Mouse (Mus musculus) limb, embryonic 14.5 days (tissue): Measurements from ENCODE around the gene Sgip1. TPM values are rescaled to one million over a fixed set of nuclear protein-coding genes. Genes with fewer than 3 reads are reported as not detected.

ENCODE experiments used
- ATAC-seq: fragments of 200-750 bp; cut with Nextera tagmentation; 2 replicates; pipeline ENCODE4 v1.8.0; 2017; ENCODE audit warnings: low read depth, moderate number of reproducible peaks, moderate TSS enrichment; ENCODE audit not compliant: low FRiP score
- DNase-seq: peaks from one replicate; pipeline ENCODE4 v3.0.0-alpha.2; 2015; ENCODE audit warnings: low spot score
- H3K27ac ChIP-seq: fragments of 300-500 bp; sonication (generic); replicated peaks from 2 replicates; pipeline ENCODE4 v1.5.1; 2014; ENCODE audit warnings: low read depth, mild to moderate bottlenecking, low read length, moderate library complexity, mixed read lengths
- H3K27me3 ChIP-seq: fragments of 300-500 bp; sonication (generic); 2 replicates; pipeline ENCODE4 v1.6.1; 2014; ENCODE audit warnings: low read length, mixed read lengths; ENCODE audit not compliant: control insufficient read depth, insufficient read depth
- H3K36me3 ChIP-seq: fragments of 300-500 bp; sonication (generic); 2 replicates; pipeline ENCODE4 v1.6.1; 2014; ENCODE audit warnings: mild to moderate bottlenecking, low read length, moderate library complexity, mixed read lengths; ENCODE audit not compliant: control insufficient read depth, insufficient read depth
- H3K4me1 ChIP-seq: fragments of 300-500 bp; sonication (generic); 2 replicates; pipeline ENCODE4 v1.6.1; 2014; ENCODE audit warnings: antibody characterized with exemption, low read length, mixed read lengths; ENCODE audit not compliant: control insufficient read depth, insufficient read depth
- H3K4me2 ChIP-seq: fragments of 300-500 bp; sonication (generic); replicated peaks from 2 replicates; pipeline ENCODE4 v1.6.1; 2014; ENCODE audit warnings: low read depth, mild to moderate bottlenecking, low read length, moderate library complexity; ENCODE audit not compliant: severe bottlenecking
- H3K4me3 ChIP-seq: fragments of 300-500 bp; sonication (generic); replicated peaks from 2 replicates; pipeline ENCODE4 v1.5.1; 2014; ENCODE audit warnings: low read length
- H3K9ac ChIP-seq: fragments of 300-500 bp; sonication (generic); 2 replicates; pipeline ENCODE4 v1.6.1; 2014; ENCODE audit warnings: mild to moderate bottlenecking, low read depth, low read length, moderate library complexity; ENCODE audit not compliant: severe bottlenecking
- H3K9me3 ChIP-seq: fragments of 300-500 bp; sonication (generic); 2 replicates; pipeline ENCODE4 v1.6.1; 2016; ENCODE audit warnings: low read length; ENCODE audit not compliant: control insufficient read depth
- POLR2A ChIP-seq: fragments of 200-500 bp; IDR thresholded peaks from 2 replicates; pipeline ENCODE4 v1.8.0; 2012; ENCODE audit warnings: inconsistent platforms, mild to moderate bottlenecking, moderate library complexity, borderline replicate concordance; ENCODE audit not compliant: insufficient read depth, insufficient read length; ENCODE audit errors: extremely low read depth
- WGBS: fragments of 180-500 bp; shearing (Covaris S2); extraction: QIAGEN DNeasy Blood & Tissue Kit; methylation state at CpG from one replicate; pipeline ENCODE4 v1.1.7; 2014; 5-methylcytosine and 5-hydroxymethylcytosine counted together
- polyA plus RNA-seq, 2 experiments: library from polyadenylated mRNA; depleted of rRNA in 1 of 2; stranded (reverse) in 1 of 2; unstranded in 1 of 2; fragments of >200 nt; fragmentation: Nextera tagmentation in 1 of 2; extraction: Ambion mirVana in 1 of 2; gene quantifications; 2 replicates each; pipeline versions ENCODE4 v1.2.1 to v1.2.3; 2012 to 2014

The Sgip1 gene
- polyA plus RNA-seq, 2 experiments, result 3.6 to 4.6 TPM

GRCm38 (mm10) chr4:102801471-102801870 is 60.4 kb downstream of the Sgip1 start:
- WGBS, result 62% methylated on average over 1 of the region's 1 CpGs
- Histone ChIP-seq H3K4me1 (no peaks in the 10 kb centered on the region), H3K27me3 (no peaks in the 10 kb centered on the region), H3K9me3 (no peaks in the 10 kb centered on the region), H3K4me3 (no peak overlapping the region), H3K9ac (no peak overlapping the region), H3K36me3 (no peaks in the 10 kb centered on the region), H3K27ac (no peak overlapping the region), H3K4me2 (no peak overlapping the region)
- ATAC-seq (no peak), DNase-seq (no peak)
- no peak for TF ChIP-seq POLR2A

- no peak overlapping the region for H3K9ac ChIP-seq
- H3K36me3 ChIP-seq, result no peaks in the 10 kb centered on the region
- no peaks in the 10 kb centered on the region for H3K9me3 ChIP-seq
- DNase-seq (no peak), ATAC-seq (no peak)
- H3K27ac ChIP-seq, result no peak overlapping the region
- no peak for TF ChIP-seq POLR2A
- H3K4me1 ChIP-seq, result no peaks in the 10 kb centered on the region
- H3K4me2 ChIP-seq, result no peak overlapping the region
- H3K27me3 ChIP-seq, result no peaks in the 10 kb centered on the region
- no peak overlapping the region for H3K4me3 ChIP-seq
- WGBS, result 95% methylated on average over 4 of the region's 4 CpGs
Observed at GRCm38 (mm10) chr4:102801936-102802335, 60.8 kb downstream of the Sgip1 start.

- no peak overlapping the region for H3K27ac ChIP-seq
- H3K27me3 ChIP-seq, result no peaks in the 10 kb centered on the region
- ATAC-seq, result peak; percentile 65
- no peaks in the 10 kb centered on the region for H3K4me1 ChIP-seq
- WGBS, result 52% methylated on average over 5 of the region's 5 CpGs
- H3K9me3 ChIP-seq, result no peaks in the 10 kb centered on the region
- no peak for TF ChIP-seq POLR2A
- H3K9ac ChIP-seq, result no peak overlapping the region
- H3K4me2 ChIP-seq, result no peak overlapping the region
- H3K36me3 ChIP-seq, result no peaks in the 10 kb centered on the region
- no peak overlapping the region for H3K4me3 ChIP-seq
- peak; percentile 40 for DNase-seq
Observed at GRCm38 (mm10) chr4:102804611-102805010, 63.5 kb downstream of the Sgip1 start.

DNA sequence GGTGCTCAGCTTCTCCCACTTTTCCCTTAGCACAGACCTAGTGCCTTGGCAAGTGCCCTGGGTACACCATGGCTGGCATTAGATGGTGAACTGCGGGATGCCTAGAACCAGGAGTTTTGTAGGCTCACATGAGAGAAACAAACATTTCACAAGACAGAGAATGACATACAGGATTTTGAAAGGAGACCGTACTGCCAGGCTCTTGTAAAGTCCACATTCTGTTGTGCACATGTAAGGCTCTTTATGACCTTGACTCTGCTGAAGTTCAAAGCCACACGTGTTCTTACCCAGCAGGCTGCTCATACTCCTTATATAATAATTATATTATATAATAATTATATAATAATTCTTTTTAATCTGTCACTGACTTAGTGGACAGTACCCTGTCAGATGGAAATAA is 65.9 kb downstream of the Sgip1 start:
- H3K9me3 ChIP-seq, result no peaks in the 10 kb centered on the region
- no peak overlapping the region for H3K27ac ChIP-seq
- H3K27me3 ChIP-seq, result no peaks in the 10 kb centered on the region
- DNase-seq (no peak), ATAC-seq (no peak)
- H3K36me3 ChIP-seq, result no peaks in the 10 kb centered on the region
- no peaks in the 10 kb centered on the region for H3K4me1 ChIP-seq
- H3K4me3 ChIP-seq, result no peak overlapping the region
- no peak overlapping the region for H3K9ac ChIP-seq
- no peak for TF ChIP-seq POLR2A
- no peak overlapping the region for H3K4me2 ChIP-seq
- 65% methylated on average over 3 of the region's 3 CpGs for WGBS

DNA sequence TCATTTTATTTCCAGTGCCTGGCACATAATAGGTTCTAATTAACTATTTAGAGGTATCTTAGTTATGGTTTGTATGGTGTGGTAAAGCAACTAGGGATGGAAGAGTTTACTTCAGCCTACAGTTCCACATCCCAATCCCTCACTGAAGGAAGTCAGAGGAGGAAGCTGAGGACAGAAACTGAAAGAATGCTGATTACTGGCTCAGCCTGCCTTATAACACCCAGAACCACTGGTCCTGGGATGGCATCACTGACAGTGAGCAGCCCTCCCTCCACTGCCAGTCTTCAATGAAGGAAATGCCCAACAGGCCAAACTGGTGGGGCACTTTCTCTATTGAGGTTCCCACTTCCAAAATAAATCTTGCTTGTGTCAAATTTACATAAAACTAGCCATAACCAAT is 67.2 kb downstream of the Sgip1 start:
- no peaks in the 10 kb centered on the region for H3K4me1 ChIP-seq
- no peak overlapping the region for H3K9ac ChIP-seq
- H3K4me3 ChIP-seq, result no peak overlapping the region
- TF ChIP-seq POLR2A, result no peak
- no peaks in the 10 kb centered on the region for H3K36me3 ChIP-seq
- no peak overlapping the region for H3K4me2 ChIP-seq
- no peaks in the 10 kb centered on the region for H3K9me3 ChIP-seq
- no peak for DNase-seq
- no peaks in the 10 kb centered on the region for H3K27me3 ChIP-seq
- no peak for ATAC-seq
- H3K27ac ChIP-seq, result no peak overlapping the region

GRCm38 (mm10) chr4:102809296-102809695 is 68.2 kb downstream of the Sgip1 start:
- Histone ChIP-seq H3K27ac (no peak overlapping the region), H3K27me3 (no peaks in the 10 kb centered on the region), H3K9me3 (no peaks in the 10 kb centered on the region), H3K4me2 (no peak overlapping the region), H3K4me1 (no peaks in the 10 kb centered on the region), H3K9ac (no peak overlapping the region), H3K4me3 (no peak overlapping the region), H3K36me3 (no peaks in the 10 kb centered on the region)
- 68% methylated on average over 4 of the region's 4 CpGs for WGBS
- ATAC-seq (no peak), DNase-seq (no peak)
- no peak for TF ChIP-seq POLR2A
